Comparison of ENCODE assay signal across 24 mouse cellular contexts in the genomic region with DNA sequence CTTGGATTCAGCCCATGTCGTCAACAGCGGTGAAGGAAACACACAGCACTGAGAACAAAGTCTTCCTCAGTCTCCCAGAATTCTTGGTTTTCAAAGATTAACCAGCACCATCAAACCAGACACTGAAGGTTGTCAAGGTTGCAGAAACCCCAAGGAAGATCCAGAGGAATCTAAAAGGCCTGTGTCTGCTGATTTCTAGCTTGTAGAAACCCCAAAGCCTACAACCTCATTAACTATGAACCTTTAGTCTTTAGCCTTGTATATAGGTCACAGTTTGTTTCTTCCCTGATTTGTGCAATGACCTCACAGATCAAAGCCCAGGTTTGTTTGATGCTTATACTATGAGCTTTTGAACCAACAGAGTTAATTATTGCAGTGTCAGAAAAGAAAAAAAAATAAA.
DNase-seq lines count a peak whose midpoint lies in the region; ATAC-seq and TF ChIP-seq lines count a peak whose summit lies in the region.
"Had no signal": no experiment of that assay in that cellular context is flagged by ENCODE, and none has a peak within 500 bp of the region (broad histone marks: within the 10 kb centered on the region; RNA-seq: fewer than 3 reads in every experiment).

No protein-coding gene starts in this region.

- H3K9me3 ChIP-seq in kidney, postnatal 0 days (replicated peaks; ENCODE audit: low read length) = no peaks in the 10 kb centered on the region
- no peaks in the 10 kb centered on the region for H3K9me3 ChIP-seq in kidney, embryonic 14.5 days (ENCODE audit: control insufficient read depth, low read length)
- H3K9me3 ChIP-seq: embryonic facial prominence, embryonic 10.5 days; embryonic facial prominence, embryonic 12.5 days; forebrain, embryonic 13.5 days; G1E had no signal

- peak; percentile 40; the same call in 1 of the 2 replicates for ATAC-seq in kidney, postnatal 0 days (replicated peaks; ENCODE audit: low FRiP score, low read depth)
- ATAC-seq in kidney, embryonic 14.5 days (ENCODE audit: low FRiP score, low TSS enrichment) = no peak
- ATAC-seq: activated CD4-positive, CD25-positive, alpha-beta regulatory T cell, adult 4 months; CD4-positive, CD25-positive, alpha-beta regulatory T cell, adult 4 months; forebrain, embryonic 13.5 days; Patski had no signal

- H3K4me3 ChIP-seq in kidney, postnatal 0 days (replicated peaks; ENCODE audit: low read depth, low read length) = no peak overlapping the region
- H3K4me3 ChIP-seq in kidney, embryonic 14.5 days (ENCODE audit: low read length) = no peak overlapping the region
- H3K4me3 ChIP-seq: embryonic facial prominence, embryonic 10.5 days; embryonic facial prominence, embryonic 12.5 days; forebrain, embryonic 13.5 days had no signal

- H3K4me1 ChIP-seq in kidney, postnatal 0 days (replicated peaks; ENCODE audit: insufficient read depth, low read length) = no peaks in the 10 kb centered on the region
- no peaks in the 10 kb centered on the region for H3K4me1 ChIP-seq in kidney, embryonic 14.5 days (ENCODE audit: control insufficient read depth, insufficient read depth, low read length)
- H3K4me1 ChIP-seq: embryonic facial prominence, embryonic 12.5 days; forebrain, embryonic 13.5 days had no signal

- H3K4me2 ChIP-seq in kidney, postnatal 0 days (ENCODE audit: low read length) = no peak overlapping the region
- no peak overlapping the region for H3K4me2 ChIP-seq in kidney, embryonic 14.5 days (replicated peaks; ENCODE audit: low read depth, low read length)
- H3K4me2 ChIP-seq: embryonic facial prominence, embryonic 12.5 days; forebrain, embryonic 13.5 days had no signal

- H3K27me3 ChIP-seq in kidney, postnatal 0 days (ENCODE audit: insufficient read depth, low read length) = no peaks in the 10 kb centered on the region
- no peaks in the 10 kb centered on the region for H3K27me3 ChIP-seq in kidney, embryonic 14.5 days (ENCODE audit: control insufficient read depth, insufficient read depth, low read length)
- H3K27me3 ChIP-seq: embryonic facial prominence, embryonic 12.5 days; forebrain, embryonic 13.5 days; Patski had no signal

- DNase-seq in kidney, adult 11 months = peak; percentile 29
- no peak for DNase-seq in kidney, postnatal 10 days
- peak; percentile 13 to 70 for DNase-seq in kidney, adult 8-10 months
- DNase-seq in kidney, postnatal 4 days = no peak
- DNase-seq in kidney, postnatal 0 days (ENCODE audit: low spot score) = no peak
- DNase-seq in kidney, postnatal 36 days = peak; percentile 10 to 47
- DNase-seq in kidney, postnatal 25 days = no peak
- DNase-seq: adrenal gland, adult 8-10 months; adrenal gland, postnatal 14 days; adrenal gland, postnatal 36 days; B cell, adult 2 months; cerebellum, adult 11-12 months; cerebellum, adult 2 months; cerebellum, adult 9-10 months; cerebellum, postnatal 10 days; cerebellum, postnatal 25 days had no signal

- 84% methylated on average over 2 of the region's 2 CpGs for WGBS in kidney, postnatal 0 days
- 83% methylated on average over 2 of the region's 2 CpGs for WGBS in kidney, embryonic 14.5 days

- TF ChIP-seq CTCF in kidney, postnatal 0 days (IDR thresholded peaks at IDR 0.05; ENCODE audit: low read depth) = no peak

- H3K27ac ChIP-seq in kidney, postnatal 0 days = no peak overlapping the region
- H3K27ac ChIP-seq in kidney, embryonic 14.5 days (ENCODE audit: low read depth, low read length) = no peak overlapping the region
- H3K27ac ChIP-seq: embryonic facial prominence, embryonic 10.5 days; embryonic facial prominence, embryonic 12.5 days; forebrain, embryonic 13.5 days had no signal

- H3K9ac ChIP-seq in kidney, postnatal 0 days (ENCODE audit: low read depth, low read length) = no peak overlapping the region
- H3K9ac ChIP-seq in kidney, embryonic 14.5 days (ENCODE audit: low read depth, low read length) = no peak overlapping the region
- H3K9ac ChIP-seq: embryonic facial prominence, embryonic 12.5 days; forebrain, embryonic 13.5 days had no signal

- H3K36me3 ChIP-seq in kidney, postnatal 0 days (ENCODE audit: insufficient read depth, low read length) = no peaks in the 10 kb centered on the region
- H3K36me3 ChIP-seq in kidney, embryonic 14.5 days (ENCODE audit: control insufficient read depth, insufficient read depth, low read length) = no peaks in the 10 kb centered on the region
- H3K36me3 ChIP-seq: embryonic facial prominence, embryonic 10.5 days; embryonic facial prominence, embryonic 12.5 days; G1E had no signal

Comparison
In these comparisons a context has a peak if more than half of its experiments do, and no peak if none do; other contexts are left out.
1. DNase-seq: peak in kidney, adult 11 months (single experiment), kidney, adult 8-10 months (2 of 2) and kidney, postnatal 36 days (2 of 2); none in kidney, postnatal 10 days (single experiment), kidney, postnatal 4 days (0 of 2), kidney, postnatal 0 days (single experiment) and kidney, postnatal 25 days (0 of 2).